Mouse (Mus musculus): ENCODE measurements at regions not wholly inside any gene's neighbourhood (a gene's known extent, or its start where the extent isn't known, plus 50 kb on each side); places are given as distances from the start of the nearest gene placed in this dataset.

DNA sequence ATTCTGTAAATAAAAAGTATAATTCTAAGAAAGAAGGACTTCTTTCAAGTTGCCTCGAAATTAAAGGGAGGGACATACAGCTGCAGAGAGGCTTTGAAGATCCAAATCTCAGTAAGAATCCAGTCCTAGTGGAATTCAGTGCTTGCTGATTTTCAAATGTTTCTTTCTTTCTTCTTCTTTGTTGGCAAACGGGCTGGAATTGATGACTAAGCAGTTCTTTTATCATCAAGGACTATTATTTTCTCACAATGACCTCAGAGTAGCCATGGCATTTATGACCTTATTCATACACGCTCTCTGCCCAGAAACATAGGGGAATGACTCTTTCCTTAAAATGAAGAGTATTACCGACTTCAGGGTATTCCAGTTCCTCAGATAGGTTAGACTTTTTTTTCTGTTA lies 1185.9 kb downstream of the Gsdmc2 start:
- TF ChIP-seq HCFC1 (IDR thresholded peaks at IDR 0.05; ENCODE audit: borderline replicate concordance, insufficient read depth, low read length), result no peak
- TF ChIP-seq MAFK (IDR thresholded peaks at IDR 0.05; ENCODE audit: insufficient read depth, low read depth, low read length), result peak; percentile 71
- no peak for TF ChIP-seq ZC3H11A (IDR thresholded peaks at IDR 0.05; ENCODE audit: borderline replicate concordance, low read depth, low read length)
- DNase-seq (ENCODE audit: low read depth, low spot score), result no peak
- Histone ChIP-seq H3K4me1 (ENCODE audit: control insufficient read depth in 2 of 2, insufficient read depth in 2 of 2, low read length in 2 of 2, poor library complexity in 1 of 2) (no peaks in the 10 kb centered on the region), H3K9me3 (ENCODE audit: control insufficient read depth, insufficient read depth, low read depth, low read length) (no peaks in the 10 kb centered on the region), H3K27ac (ENCODE audit: insufficient read depth, low read depth, low read length, poor library complexity, severe bottlenecking) (no peak overlapping the region), H3K9ac (ENCODE audit: insufficient read depth, low read depth, low read length, poor library complexity, severe bottlenecking) (no peak overlapping the region), H3K4me3 (ENCODE audit: insufficient read depth in 1 of 2, low read depth in 1 of 2, low read length in 2 of 2, poor library complexity in 1 of 2, severe bottlenecking in 1 of 2) (no peak overlapping the region), H3K36me3 (ENCODE audit: control insufficient read depth, insufficient read depth, low read length, poor library complexity, severe bottlenecking) (no peaks in the 10 kb centered on the region)
- in situ Hi-C loops (cut with MboI; ENCODE audit: low sequenced_read_pairs in 2 of 2, unreplicated experiment in 2 of 2), result no loop called here

DNA sequence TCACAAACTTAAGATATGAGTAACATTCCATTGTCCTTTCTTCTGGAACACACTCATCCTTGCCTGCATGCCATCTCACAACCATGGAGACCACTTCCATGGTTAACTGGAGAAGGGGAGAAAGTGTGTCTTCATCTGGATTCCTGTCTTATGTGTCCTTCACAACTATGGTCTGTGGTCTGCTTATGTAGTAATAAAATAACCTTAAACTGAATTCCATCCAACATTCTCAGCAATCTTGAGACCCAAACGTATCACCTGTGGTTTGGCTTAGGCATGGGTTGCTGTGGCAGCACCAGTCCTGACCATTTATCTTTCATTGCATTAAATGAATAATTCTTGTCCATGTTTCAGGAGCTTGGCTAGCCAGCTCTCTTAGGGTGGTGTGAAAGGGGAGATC lies 1186.3 kb downstream of the Gsdmc2 start:
- DNase-seq (ENCODE audit: low read depth, low spot score), result no peak
- no peaks in the 10 kb centered on the region for H3K36me3 ChIP-seq (ENCODE audit: control insufficient read depth, insufficient read depth, low read length, poor library complexity, severe bottlenecking)
- in situ Hi-C loops (cut with MboI; ENCODE audit: low sequenced_read_pairs in 2 of 2, unreplicated experiment in 2 of 2), result no loop called here
- no peak overlapping the region for H3K27ac ChIP-seq (ENCODE audit: insufficient read depth, low read depth, low read length, poor library complexity, severe bottlenecking)
- TF ChIP-seq ZC3H11A (IDR thresholded peaks at IDR 0.05; ENCODE audit: borderline replicate concordance, low read depth, low read length), result no peak
- TF ChIP-seq CHD2 (IDR thresholded peaks at IDR 0.05; ENCODE audit: low read depth, low read length), result no peak
- no peak for TF ChIP-seq HCFC1 (IDR thresholded peaks at IDR 0.05; ENCODE audit: borderline replicate concordance, insufficient read depth, low read length)
- TF ChIP-seq ZNF384 (IDR thresholded peaks at IDR 0.05; ENCODE audit: low read depth, low read length), result no peak
- TF ChIP-seq MAFK (IDR thresholded peaks at IDR 0.05; ENCODE audit: insufficient read depth, low read depth, low read length), result no peak
- no peaks in the 10 kb centered on the region for H3K9me3 ChIP-seq (ENCODE audit: control insufficient read depth, insufficient read depth, low read depth, low read length)
- no peak overlapping the region for H3K4me3 ChIP-seq (ENCODE audit: insufficient read depth in 1 of 2, low read depth in 1 of 2, low read length in 2 of 2, poor library complexity in 1 of 2, severe bottlenecking in 1 of 2)
- no peaks in the 10 kb centered on the region for H3K4me1 ChIP-seq (ENCODE audit: control insufficient read depth in 2 of 2, insufficient read depth in 2 of 2, low read length in 2 of 2, poor library complexity in 1 of 2)
- no peak overlapping the region for H3K9ac ChIP-seq (ENCODE audit: insufficient read depth, low read depth, low read length, poor library complexity, severe bottlenecking)

DNA sequence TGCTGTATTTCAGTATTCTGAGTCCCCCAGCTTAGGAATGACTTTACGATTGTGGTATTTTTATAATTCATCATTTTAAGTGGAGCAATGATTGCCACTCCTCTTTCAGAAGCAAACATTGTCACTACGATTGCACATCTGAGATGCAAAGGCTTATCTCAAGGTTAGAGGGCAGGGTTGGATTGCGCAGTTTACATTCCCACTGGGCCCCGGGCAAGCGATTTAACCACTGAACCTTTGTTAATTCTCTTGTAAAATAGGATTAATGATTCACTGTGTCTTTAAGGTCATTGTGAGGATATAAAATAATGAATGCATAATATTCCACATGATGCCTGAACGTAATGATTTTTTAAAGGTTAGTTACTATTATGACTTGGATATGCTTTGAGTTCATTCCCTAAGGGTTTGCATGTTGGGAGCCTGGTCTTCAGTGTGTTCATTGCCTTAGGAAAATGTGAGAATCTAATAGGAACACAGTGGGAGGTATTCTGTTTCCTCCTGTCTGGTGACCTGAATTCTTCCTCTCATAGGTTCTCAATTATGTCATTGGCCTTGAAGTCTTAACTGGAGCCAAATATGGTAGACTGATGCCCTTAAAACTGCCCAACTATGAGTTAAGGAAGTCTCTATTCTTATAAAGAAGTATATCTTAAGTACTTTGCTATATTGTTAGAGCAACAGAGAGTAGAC lies 1198.4 kb downstream of the Gsdmc2 start:
- no peak for TF ChIP-seq ZNF384 (IDR thresholded peaks at IDR 0.05; ENCODE audit: low read depth, low read length)
- no peaks in the 10 kb centered on the region for H3K4me1 ChIP-seq (ENCODE audit: control insufficient read depth in 2 of 2, insufficient read depth in 2 of 2, low read length in 2 of 2, poor library complexity in 1 of 2)

DNA sequence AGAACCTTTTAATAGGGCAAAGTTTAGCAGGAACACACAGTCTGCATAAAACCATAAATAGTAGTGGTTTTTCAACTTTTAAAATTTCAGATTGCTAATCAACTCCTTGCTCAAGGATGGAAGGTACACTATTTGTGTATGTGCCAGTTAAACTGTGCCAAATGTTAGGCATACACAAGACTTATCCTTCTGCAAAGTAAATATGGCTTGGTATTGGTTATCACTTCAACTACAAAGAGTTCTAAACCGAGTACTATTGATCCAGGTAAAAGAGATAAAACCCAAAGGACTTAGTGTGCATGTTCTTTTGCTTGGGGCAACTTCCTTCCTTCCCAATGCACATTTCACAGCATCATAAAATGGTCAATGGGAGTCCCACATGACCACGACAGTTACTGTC lies 1200.2 kb downstream of the Gsdmc2 start:
- in situ Hi-C loops (cut with MboI; ENCODE audit: low sequenced_read_pairs in 2 of 2, unreplicated experiment in 2 of 2), result no loop called here
- Histone ChIP-seq H3K4me1 (ENCODE audit: control insufficient read depth in 2 of 2, insufficient read depth in 2 of 2, low read length in 2 of 2, poor library complexity in 1 of 2) (no peaks in the 10 kb centered on the region), H3K9me3 (ENCODE audit: control insufficient read depth, insufficient read depth, low read depth, low read length) (no peaks in the 10 kb centered on the region), H3K4me3 (ENCODE audit: insufficient read depth in 1 of 2, low read depth in 1 of 2, low read length in 2 of 2, poor library complexity in 1 of 2, severe bottlenecking in 1 of 2) (no peak overlapping the region), H3K36me3 (ENCODE audit: control insufficient read depth, insufficient read depth, low read length, poor library complexity, severe bottlenecking) (no peaks in the 10 kb centered on the region), H3K9ac (ENCODE audit: insufficient read depth, low read depth, low read length, poor library complexity, severe bottlenecking) (no peak overlapping the region), H3K27ac (ENCODE audit: insufficient read depth, low read depth, low read length, poor library complexity, severe bottlenecking) (no peak overlapping the region)
- no peak for DNase-seq (ENCODE audit: low read depth, low spot score)
- TF ChIP-seq MAFK (IDR thresholded peaks at IDR 0.05; ENCODE audit: insufficient read depth, low read depth, low read length), result no peak
- no peak for TF ChIP-seq ZNF384 (IDR thresholded peaks at IDR 0.05; ENCODE audit: low read depth, low read length)
- no peak for TF ChIP-seq ZC3H11A (IDR thresholded peaks at IDR 0.05; ENCODE audit: borderline replicate concordance, low read depth, low read length)
- no peak for TF ChIP-seq CHD2 (IDR thresholded peaks at IDR 0.05; ENCODE audit: low read depth, low read length)
- no peak for TF ChIP-seq HCFC1 (IDR thresholded peaks at IDR 0.05; ENCODE audit: borderline replicate concordance, insufficient read depth, low read length)

More for the DNA sequence above, 1198.4 kb downstream of the Gsdmc2 start:
- Histone ChIP-seq H3K9me3 (ENCODE audit: control insufficient read depth, insufficient read depth, low read depth, low read length) (no peaks in the 10 kb centered on the region), H3K27ac (ENCODE audit: insufficient read depth, low read depth, low read length, poor library complexity, severe bottlenecking) (no peak overlapping the region), H3K36me3 (ENCODE audit: control insufficient read depth, insufficient read depth, low read length, poor library complexity, severe bottlenecking) (no peaks in the 10 kb centered on the region), H3K4me3 (ENCODE audit: insufficient read depth in 1 of 2, low read depth in 1 of 2, low read length in 2 of 2, poor library complexity in 1 of 2, severe bottlenecking in 1 of 2) (no peak overlapping the region), H3K9ac (ENCODE audit: insufficient read depth, low read depth, low read length, poor library complexity, severe bottlenecking) (no peak overlapping the region)
- DNase-seq (ENCODE audit: low read depth, low spot score), result no peak
- in situ Hi-C loops (cut with MboI; ENCODE audit: low sequenced_read_pairs in 2 of 2, unreplicated experiment in 2 of 2), result no loop called here

DNA sequence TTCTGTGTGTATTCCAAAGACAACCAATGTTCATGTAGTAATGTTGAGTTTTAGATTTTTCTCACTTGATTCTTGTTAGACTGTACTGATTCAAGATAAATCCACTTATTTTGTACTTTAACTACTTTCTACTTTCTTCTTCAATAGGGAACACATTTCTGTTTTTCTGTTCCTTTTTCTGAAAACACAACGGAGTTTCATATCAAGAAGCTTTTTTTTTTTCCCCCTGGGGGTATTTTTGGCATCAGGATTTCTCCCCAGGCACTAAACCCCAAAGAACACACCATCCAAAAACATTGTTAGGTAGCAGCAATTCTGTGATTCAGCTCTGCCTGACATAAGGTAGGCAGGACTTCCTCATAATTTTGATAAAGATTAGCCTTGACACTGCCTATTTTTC lies 1200.7 kb downstream of the Gsdmc2 start:
- in situ Hi-C loops (cut with MboI; ENCODE audit: low sequenced_read_pairs in 2 of 2, unreplicated experiment in 2 of 2), result no loop called here
- TF ChIP-seq ZC3H11A (IDR thresholded peaks at IDR 0.05; ENCODE audit: borderline replicate concordance, low read depth, low read length), result no peak
- no peak for TF ChIP-seq HCFC1 (IDR thresholded peaks at IDR 0.05; ENCODE audit: borderline replicate concordance, insufficient read depth, low read length)
- TF ChIP-seq ZNF384 (IDR thresholded peaks at IDR 0.05; ENCODE audit: low read depth, low read length), result no peak
- no peak for TF ChIP-seq CHD2 (IDR thresholded peaks at IDR 0.05; ENCODE audit: low read depth, low read length)
- no peak overlapping the region for H3K9ac ChIP-seq (ENCODE audit: insufficient read depth, low read depth, low read length, poor library complexity, severe bottlenecking)
- no peak for DNase-seq (ENCODE audit: low read depth, low spot score)
- H3K4me1 ChIP-seq (ENCODE audit: control insufficient read depth in 2 of 2, insufficient read depth in 2 of 2, low read length in 2 of 2, poor library complexity in 1 of 2), result no peaks in the 10 kb centered on the region
- H3K27ac ChIP-seq (ENCODE audit: insufficient read depth, low read depth, low read length, poor library complexity, severe bottlenecking), result no peak overlapping the region
- no peaks in the 10 kb centered on the region for H3K36me3 ChIP-seq (ENCODE audit: control insufficient read depth, insufficient read depth, low read length, poor library complexity, severe bottlenecking)
- no peaks in the 10 kb centered on the region for H3K9me3 ChIP-seq (ENCODE audit: control insufficient read depth, insufficient read depth, low read depth, low read length)
- H3K4me3 ChIP-seq (ENCODE audit: insufficient read depth in 1 of 2, low read depth in 1 of 2, low read length in 2 of 2, poor library complexity in 1 of 2, severe bottlenecking in 1 of 2), result no peak overlapping the region

Data from ES-E14 (cell line).